Mouse (Mus musculus): ENCODE measurements around the gene Nbea. TPM values are rescaled to one million over a fixed set of nuclear protein-coding genes. Genes with fewer than 3 reads are reported as not detected.
"Not testable (repeated sequence)": the region's sequence is repeated elsewhere in the genome, so short reads cannot be mapped to it uniquely, and the experiment has no call there.

Nbea gene
- polyA plus RNA-seq, 1 experiment: 3.2 TPM

GRCm38 (mm10) chr3:55637660-55638059 lies 545.8 kb downstream of the Nbea start:
- no peaks in the 10 kb centered on the region for H3K36me3 ChIP-seq (ENCODE audit: control insufficient read depth, insufficient read depth)
- no peak overlapping the region for H3K4me3 ChIP-seq (ENCODE audit: insufficient read depth, poor library complexity, severe bottlenecking)
- no peak for TF ChIP-seq CEBPB (IDR thresholded peaks at IDR 0.05; ENCODE audit: low read depth)
- no peak for TF ChIP-seq USF1 (IDR thresholded peaks at IDR 0.05; ENCODE audit: low read depth)
- TF ChIP-seq FOSL1 (IDR thresholded peaks at IDR 0.05; ENCODE audit: insufficient read depth, low read length, poor library complexity, severe bottlenecking): no peak
- no peak for TF ChIP-seq CTCF (IDR thresholded peaks at IDR 0.05; ENCODE audit: control insufficient read depth, insufficient read depth, insufficient read length)
- no peak for TF ChIP-seq MYOD1 (IDR thresholded peaks at IDR 0.05; ENCODE audit: control insufficient read depth, insufficient read length, low read depth)
- no peak for TF ChIP-seq MYOG (IDR thresholded peaks at IDR 0.05; ENCODE audit: control insufficient read depth, extremely low read depth, insufficient read length)
- TF ChIP-seq MAX (IDR thresholded peaks at IDR 0.05): no peak
- H3ac ChIP-seq (ENCODE audit: control insufficient read depth, insufficient read length, low read depth): no peak overlapping the region
- H3K27me3 ChIP-seq (ENCODE audit: control insufficient read depth, insufficient read depth, insufficient read length): no peaks in the 10 kb centered on the region
- no peaks in the 10 kb centered on the region for H3K79me2 ChIP-seq (ENCODE audit: control insufficient read depth, insufficient read depth)
- H3K79me3 ChIP-seq (ENCODE audit: low read depth): no peaks in the 10 kb centered on the region

- TF ChIP-seq MYOG (IDR thresholded peaks at IDR 0.05; ENCODE audit: control insufficient read depth, extremely low read depth, insufficient read length) (no peak), FOSL1 (IDR thresholded peaks at IDR 0.05; ENCODE audit: insufficient read depth, low read length, poor library complexity, severe bottlenecking) (no peak), MYOD1 (IDR thresholded peaks at IDR 0.05; ENCODE audit: control insufficient read depth, insufficient read length, low read depth) (no peak), CTCF (IDR thresholded peaks at IDR 0.05; ENCODE audit: control insufficient read depth, insufficient read depth, insufficient read length) (no peak), USF1 (IDR thresholded peaks at IDR 0.05; ENCODE audit: low read depth) (no peak), MAX (IDR thresholded peaks at IDR 0.05) (no peak), CEBPB (IDR thresholded peaks at IDR 0.05; ENCODE audit: low read depth) (no peak)
- no peaks in the 10 kb centered on the region for H3K27me3 ChIP-seq (ENCODE audit: control insufficient read depth, insufficient read depth, insufficient read length)
- no peak overlapping the region for H3K4me3 ChIP-seq (ENCODE audit: insufficient read depth, poor library complexity, severe bottlenecking)
- H3K79me2 ChIP-seq (ENCODE audit: control insufficient read depth, insufficient read depth): no peaks in the 10 kb centered on the region
- no peaks in the 10 kb centered on the region for H3K36me3 ChIP-seq (ENCODE audit: control insufficient read depth, insufficient read depth)
- no peak overlapping the region for H3ac ChIP-seq (ENCODE audit: control insufficient read depth, insufficient read length, low read depth)
- H3K79me3 ChIP-seq (ENCODE audit: low read depth): no peaks in the 10 kb centered on the region
Measured at GRCm38 (mm10) chr3:55635542-55636172, 547.8 kb downstream of the Nbea start.

- TF ChIP-seq CEBPB (IDR thresholded peaks at IDR 0.05; ENCODE audit: low read depth) (no peak), FOSL1 (IDR thresholded peaks at IDR 0.05; ENCODE audit: insufficient read depth, low read length, poor library complexity, severe bottlenecking) (no peak), CTCF (IDR thresholded peaks at IDR 0.05; ENCODE audit: control insufficient read depth, insufficient read depth, insufficient read length) (no peak), MAX (IDR thresholded peaks at IDR 0.05) (no peak), USF1 (IDR thresholded peaks at IDR 0.05; ENCODE audit: low read depth) (no peak), MYOD1 (IDR thresholded peaks at IDR 0.05; ENCODE audit: control insufficient read depth, insufficient read length, low read depth) (no peak), MYOG (IDR thresholded peaks at IDR 0.05; ENCODE audit: control insufficient read depth, extremely low read depth, insufficient read length) (no peak)
- no peak overlapping the region for H3ac ChIP-seq (ENCODE audit: control insufficient read depth, insufficient read length, low read depth)
- no peaks in the 10 kb centered on the region for H3K79me2 ChIP-seq (ENCODE audit: control insufficient read depth, insufficient read depth)
- no peak overlapping the region for H3K4me3 ChIP-seq (ENCODE audit: insufficient read depth, poor library complexity, severe bottlenecking)
- H3K27me3 ChIP-seq (ENCODE audit: control insufficient read depth, insufficient read depth, insufficient read length): no peaks in the 10 kb centered on the region
- H3K79me3 ChIP-seq (ENCODE audit: low read depth): no peaks in the 10 kb centered on the region
- no peaks in the 10 kb centered on the region for H3K36me3 ChIP-seq (ENCODE audit: control insufficient read depth, insufficient read depth)
Measured at GRCm38 (mm10) chr3:55627054-55627453, 556.4 kb downstream of the Nbea start.

GRCm38 (mm10) chr3:55621958-55622357 lies 561.5 kb downstream of the Nbea start:
- H3K79me3 ChIP-seq (ENCODE audit: low read depth); H3K79me2 ChIP-seq (ENCODE audit: control insufficient read depth, insufficient read depth); H3K36me3 ChIP-seq (ENCODE audit: control insufficient read depth, insufficient read depth); H3K27me3 ChIP-seq (ENCODE audit: control insufficient read depth, insufficient read depth, insufficient read length); H3K4me3 ChIP-seq (ENCODE audit: insufficient read depth, poor library complexity, severe bottlenecking); H3ac ChIP-seq (ENCODE audit: control insufficient read depth, insufficient read length, low read depth): not testable (repeated sequence)

- Histone ChIP-seq H3K79me2 (ENCODE audit: control insufficient read depth, insufficient read depth) (no peaks in the 10 kb centered on the region), H3K27me3 (ENCODE audit: control insufficient read depth, insufficient read depth, insufficient read length) (no peaks in the 10 kb centered on the region), H3K36me3 (ENCODE audit: control insufficient read depth, insufficient read depth) (no peaks in the 10 kb centered on the region), H3ac (ENCODE audit: control insufficient read depth, insufficient read length, low read depth) (no peak overlapping the region), H3K79me3 (ENCODE audit: low read depth) (no peaks in the 10 kb centered on the region), H3K4me3 (ENCODE audit: insufficient read depth, poor library complexity, severe bottlenecking) (no peak overlapping the region)
- no peak for TF ChIP-seq MYOD1 (IDR thresholded peaks at IDR 0.05; ENCODE audit: control insufficient read depth, insufficient read length, low read depth)
Measured at GRCm38 (mm10) chr3:55618396-55618795, 565.1 kb downstream of the Nbea start.

GRCm38 (mm10) chr3:55612459-55613115 lies 570.9 kb downstream of the Nbea start:
- Histone ChIP-seq H3K79me3 (ENCODE audit: low read depth) (no peaks in the 10 kb centered on the region), H3K79me2 (ENCODE audit: control insufficient read depth, insufficient read depth) (no peaks in the 10 kb centered on the region), H3ac (ENCODE audit: control insufficient read depth, insufficient read length, low read depth) (no peak overlapping the region), H3K27me3 (ENCODE audit: control insufficient read depth, insufficient read depth, insufficient read length) (no peaks in the 10 kb centered on the region), H3K4me3 (ENCODE audit: insufficient read depth, poor library complexity, severe bottlenecking) (no peak overlapping the region), H3K36me3 (ENCODE audit: control insufficient read depth, insufficient read depth) (no peaks in the 10 kb centered on the region)
- TF ChIP-seq MAX (IDR thresholded peaks at IDR 0.05) (no peak), FOSL1 (IDR thresholded peaks at IDR 0.05; ENCODE audit: insufficient read depth, low read length, poor library complexity, severe bottlenecking) (no peak), USF1 (IDR thresholded peaks at IDR 0.05; ENCODE audit: low read depth) (no peak), CEBPB (IDR thresholded peaks at IDR 0.05; ENCODE audit: low read depth) (no peak), MYOG (IDR thresholded peaks at IDR 0.05; ENCODE audit: control insufficient read depth, extremely low read depth, insufficient read length) (no peak), MYOD1 (IDR thresholded peaks at IDR 0.05; ENCODE audit: control insufficient read depth, insufficient read length, low read depth) (no peak), CTCF (IDR thresholded peaks at IDR 0.05; ENCODE audit: control insufficient read depth, insufficient read depth, insufficient read length) (no peak)
